Mouse (Mus musculus) c-Kit-positive CD71-positive TER-119-positive erythroid progenitor cells, embryonic 14.5 days (primary cell): ENCODE data around the gene Pm20d1.

Source experiments
- DNase-seq: peaks from one replicate; pipeline ENCODE4 v3.0.0-alpha.2; 2013; ENCODE audit warnings: low spot score

Gene Pm20d1

DNA sequence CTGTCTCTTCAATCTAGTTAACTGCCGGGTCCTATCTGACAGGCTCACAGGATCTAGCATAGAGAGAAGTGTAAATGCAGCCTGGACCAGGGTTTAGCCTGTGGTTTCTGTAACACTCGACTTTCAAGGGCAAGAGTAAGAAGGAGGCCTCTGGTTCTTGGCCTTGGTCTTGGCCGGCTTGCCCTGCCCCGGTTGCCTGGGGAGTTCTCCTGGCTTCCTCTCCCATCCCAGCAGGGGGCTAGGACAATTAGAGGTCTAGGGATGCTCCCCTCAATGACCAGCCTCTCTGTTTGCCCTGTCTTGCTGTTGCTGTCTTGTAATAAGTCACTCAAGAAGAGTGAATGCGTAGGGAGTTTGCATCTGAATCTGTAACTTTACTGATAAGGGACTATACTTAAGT lies 32.1 kb downstream of the Pm20d1 start:
- no peak for DNase-seq

DNA sequence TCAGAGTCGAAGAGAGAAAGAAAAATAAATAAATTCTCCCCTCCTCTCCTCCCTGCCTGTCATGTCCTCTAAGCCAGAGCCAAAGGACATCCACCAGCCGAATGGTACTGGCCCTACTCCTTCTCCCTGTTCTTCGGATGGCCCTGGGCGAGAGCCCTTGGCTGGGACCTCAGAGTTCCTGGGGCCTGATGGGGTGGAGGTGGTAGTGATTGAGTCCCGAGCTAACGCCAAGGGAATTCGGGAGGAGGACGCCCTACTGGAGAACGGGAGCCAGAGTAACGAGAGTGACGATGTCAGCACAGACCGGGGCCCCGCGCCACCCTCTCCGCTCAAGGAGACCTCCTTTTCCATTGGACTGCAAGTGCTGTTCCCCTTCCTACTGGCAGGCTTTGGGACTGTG lies 33.4 kb downstream of the Pm20d1 start:
- no peak for DNase-seq

DNA sequence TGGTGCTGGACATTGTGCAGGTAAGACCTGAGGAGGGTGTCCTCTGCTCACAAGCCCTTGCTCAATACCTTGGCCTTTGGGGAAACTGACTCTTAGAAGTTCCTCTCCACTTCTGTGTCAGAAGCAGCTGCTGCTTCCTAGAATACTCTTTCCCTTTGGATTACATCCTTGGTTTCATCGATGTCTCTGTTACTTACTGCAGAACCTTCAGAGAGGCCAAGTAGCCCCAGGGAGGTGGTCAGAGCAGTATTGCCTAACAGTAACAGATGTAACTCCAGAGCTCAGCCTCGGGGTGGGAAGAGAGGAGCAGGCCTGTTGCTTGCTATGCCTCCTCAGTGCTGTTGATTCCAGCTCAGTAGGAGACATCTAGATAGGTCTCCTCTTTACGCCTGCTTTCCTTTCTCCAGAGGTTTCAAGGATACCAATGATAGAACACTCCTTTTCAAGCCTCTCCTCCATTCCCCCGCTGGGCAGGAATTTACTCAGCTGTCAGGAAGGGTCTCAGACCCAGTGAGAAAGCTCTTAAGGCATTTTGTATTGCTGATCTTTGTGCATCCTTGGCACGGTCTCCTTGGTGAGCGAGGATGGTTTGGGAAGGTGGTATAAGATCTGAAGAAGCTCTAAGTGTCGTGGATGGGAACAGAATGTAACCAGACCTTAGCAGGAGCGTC lies 33.9 kb downstream of the Pm20d1 start:
- DNase-seq = no peak

DNA sequence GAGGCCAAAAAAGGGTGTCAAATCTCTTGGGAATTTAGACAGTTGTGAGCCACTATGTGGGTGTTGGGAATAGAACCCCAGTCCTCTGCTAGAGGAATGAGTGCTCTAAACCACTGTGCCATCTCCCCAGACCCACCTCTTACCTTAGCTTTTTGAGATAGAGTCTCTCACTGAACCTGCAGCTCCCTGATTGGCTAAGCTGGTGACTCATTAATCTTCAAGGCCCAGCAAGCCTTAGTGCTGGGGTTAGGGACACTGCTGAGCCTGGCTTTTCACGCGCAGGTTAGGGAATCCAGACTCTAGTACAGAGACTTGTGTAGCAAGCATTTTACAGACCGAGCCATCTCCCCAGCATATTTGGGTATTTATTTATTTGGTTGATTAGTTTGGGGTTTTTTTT lies 39.9 kb downstream of the Pm20d1 start:
- DNase-seq = no peak

DNA sequence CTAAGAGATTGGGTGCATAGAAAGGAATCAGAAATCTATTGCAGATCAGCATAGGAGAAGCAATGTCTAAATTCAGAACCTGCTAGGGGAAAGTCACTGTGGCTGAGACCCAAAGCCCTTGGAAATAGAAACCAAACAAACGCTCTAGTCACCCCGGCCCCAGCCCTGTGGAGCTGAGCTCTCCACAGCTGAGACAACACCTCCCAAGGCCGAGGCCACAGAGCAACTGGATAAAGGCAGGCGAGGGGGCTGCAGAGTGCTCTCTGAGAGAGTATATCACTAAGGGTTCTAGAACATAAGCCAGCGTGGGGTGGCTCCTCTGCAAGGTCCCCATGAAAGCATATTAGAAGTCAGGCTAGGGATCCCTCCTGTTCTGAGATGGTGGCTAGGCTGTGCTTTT lies 41.4 kb downstream of the Pm20d1 start:
- no peak for DNase-seq

DNA sequence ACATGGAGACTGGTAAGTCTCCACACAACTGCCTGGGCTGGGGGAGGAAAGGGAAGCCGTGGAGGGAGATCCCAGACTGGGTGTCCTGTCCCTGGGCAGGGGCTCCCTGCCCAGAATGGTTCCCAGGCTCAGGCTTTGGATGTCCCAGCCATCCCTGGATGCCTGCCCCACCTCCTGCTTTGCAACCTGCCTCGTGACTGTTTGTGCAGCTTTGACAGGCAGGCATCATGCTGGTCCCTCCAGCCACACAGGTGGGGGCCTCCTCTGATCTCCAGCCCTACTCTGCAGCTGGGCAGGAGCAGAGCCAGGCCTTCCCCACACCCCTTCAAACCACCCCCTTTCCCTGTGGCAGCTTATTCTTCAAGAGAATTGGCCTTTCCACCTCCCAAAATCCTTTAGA lies 42.1 kb downstream of the Pm20d1 start:
- DNase-seq = no peak

DNA sequence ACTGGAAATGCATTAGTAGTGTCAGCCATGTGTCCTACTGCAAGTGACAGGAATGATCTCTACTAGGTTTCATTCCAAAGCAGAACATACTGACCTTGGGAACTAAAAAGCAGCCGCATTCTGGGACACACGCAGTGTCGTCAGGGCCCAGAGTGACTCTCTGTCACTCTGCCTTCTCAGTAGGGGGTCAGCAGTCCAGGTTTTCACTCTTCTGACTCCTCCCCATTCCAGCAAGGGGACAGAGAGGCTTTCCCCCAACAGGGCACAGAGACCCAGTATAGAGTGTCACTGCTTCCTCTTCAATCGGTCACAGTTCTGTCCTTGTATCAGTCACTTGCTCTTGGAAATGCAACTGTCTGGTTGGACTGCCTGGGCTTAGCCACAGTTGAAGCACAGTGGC lies 45.0 kb downstream of the Pm20d1 start:
- DNase-seq = no peak

DNA sequence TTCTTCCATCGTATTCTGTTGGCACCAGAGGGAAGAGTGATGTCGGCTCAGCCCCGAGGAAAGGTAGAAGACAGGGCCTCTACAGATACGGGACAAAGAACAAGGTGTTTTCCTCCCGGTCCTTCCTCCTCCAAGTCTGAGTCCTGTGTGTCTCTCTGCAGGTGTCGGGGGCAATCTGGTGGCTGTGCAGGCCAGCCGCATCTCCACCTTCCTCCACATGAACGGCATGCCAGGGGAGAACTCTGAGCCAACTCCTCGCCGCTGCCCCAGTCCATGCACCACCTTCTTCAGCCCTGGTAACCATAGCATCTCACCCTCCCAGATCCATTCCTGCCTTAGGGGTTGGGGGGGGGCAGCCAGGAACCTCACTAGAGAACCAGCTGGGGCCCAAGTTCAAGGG lies 46.6 kb downstream of the Pm20d1 start:
- no peak for DNase-seq

DNA sequence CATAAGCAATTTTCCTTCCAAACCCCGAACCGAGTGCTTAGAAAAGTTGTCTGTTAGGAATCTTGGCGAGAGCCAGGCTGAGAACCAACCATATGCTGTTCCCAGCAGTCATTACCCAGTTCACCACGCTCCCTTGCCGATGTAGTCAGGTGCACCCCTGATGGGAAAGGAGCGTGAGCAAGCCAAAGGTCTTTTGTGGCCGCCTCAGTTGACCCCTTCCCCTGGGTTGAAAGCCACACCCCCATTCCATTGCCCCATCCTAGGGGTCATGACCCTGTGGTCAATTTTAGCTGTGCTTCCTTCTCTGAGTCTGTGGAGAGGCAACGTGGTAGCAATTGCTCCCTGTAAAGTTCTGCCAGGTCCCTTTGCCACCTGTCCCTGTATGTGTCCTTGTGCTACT lies 47.7 kb downstream of the Pm20d1 start:
- no peak for DNase-seq

DNA sequence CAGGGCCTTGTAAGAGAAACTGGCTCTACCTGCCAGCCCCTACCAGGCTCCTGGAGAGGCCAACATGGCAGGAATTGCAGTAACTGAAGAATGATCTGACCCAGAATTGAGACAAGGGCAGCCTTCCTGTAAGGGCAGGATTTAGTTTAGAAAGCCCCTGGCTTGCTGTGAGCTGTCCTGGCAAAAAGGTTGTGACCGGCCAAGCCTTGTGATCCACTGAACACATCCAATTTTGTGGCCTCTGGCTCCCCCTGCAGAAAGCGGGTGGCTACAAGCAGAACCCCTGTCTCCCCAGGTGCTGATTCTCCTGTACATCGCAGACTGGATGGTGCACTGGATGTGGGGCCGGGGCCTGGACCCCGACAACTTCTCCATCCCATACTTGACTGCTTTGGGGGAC lies 49.1 kb downstream of the Pm20d1 start:
- no peak for DNase-seq

DNA sequence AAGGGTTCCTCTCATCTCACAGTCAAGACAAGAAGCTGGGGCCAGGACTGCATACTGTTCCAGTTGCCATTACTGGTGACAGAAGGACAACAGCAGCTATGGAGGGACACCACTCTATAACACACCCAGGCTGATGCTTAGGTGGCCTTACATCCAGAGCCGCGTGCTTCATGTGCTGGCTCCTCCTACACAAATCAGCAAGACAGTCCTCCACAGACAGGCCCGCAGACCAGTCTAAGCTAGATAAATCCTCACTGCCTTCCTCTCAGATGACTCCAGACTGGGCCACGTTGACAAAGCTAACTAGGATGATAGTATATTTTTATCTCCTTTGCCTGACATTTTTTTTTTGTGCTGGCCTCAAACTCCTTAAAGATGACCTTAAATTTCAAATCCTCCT lies 64.6 kb downstream of the Pm20d1 start:
- DNase-seq = no peak

DNA sequence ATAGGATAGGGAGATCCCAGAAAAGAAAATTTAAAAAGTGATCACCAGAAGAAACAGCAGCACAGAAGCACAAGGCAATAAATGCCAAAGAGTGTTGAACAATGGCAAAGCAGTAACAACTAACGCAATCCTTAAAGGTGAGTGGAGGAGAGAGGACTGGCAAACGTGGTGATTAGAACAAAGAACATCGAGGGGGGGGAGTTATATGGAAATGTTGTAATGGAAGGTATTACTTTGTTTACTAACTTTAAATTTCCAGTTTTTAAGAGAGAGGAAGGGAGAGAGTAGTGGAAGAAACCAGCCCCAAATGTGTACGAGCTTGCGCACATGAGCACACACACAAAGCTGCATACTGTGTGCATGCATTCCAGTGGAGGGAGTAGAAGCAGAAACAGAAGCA lies 68.4 kb downstream of the Pm20d1 start:
- no peak for DNase-seq

DNA sequence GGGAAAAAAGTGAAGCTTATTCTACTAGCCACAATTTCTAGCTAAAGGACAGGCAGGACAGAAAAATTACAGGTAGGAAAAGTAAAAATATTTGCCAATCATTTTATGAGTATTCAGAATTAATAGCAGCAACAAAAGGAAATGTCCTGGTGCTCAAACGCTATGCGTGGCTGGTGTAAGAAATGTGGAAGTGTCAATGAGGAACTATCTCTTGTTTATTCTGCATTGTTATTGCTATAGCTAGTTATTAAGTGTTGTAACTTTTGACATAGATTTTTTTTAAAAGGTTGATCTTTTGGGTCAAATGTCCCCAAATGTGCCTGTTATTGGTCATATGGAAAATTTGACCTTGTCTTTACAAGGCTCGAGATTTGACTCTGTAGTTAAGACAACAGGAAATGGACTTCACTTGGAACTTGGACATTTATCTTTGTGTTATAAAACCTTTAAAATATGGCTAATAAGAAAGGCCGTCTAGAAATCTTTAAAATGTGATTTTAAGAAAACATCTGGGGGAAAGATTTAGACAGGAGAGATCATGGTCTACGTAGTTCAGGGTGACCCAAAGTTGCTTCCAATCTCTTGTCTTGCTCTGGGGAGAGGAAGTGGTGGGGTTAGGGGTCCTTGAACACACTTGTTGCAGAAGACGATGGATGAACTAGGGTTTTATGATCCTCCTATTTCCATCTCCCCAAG lies 69.3 kb downstream of the Pm20d1 start:
- DNase-seq = no peak

DNA sequence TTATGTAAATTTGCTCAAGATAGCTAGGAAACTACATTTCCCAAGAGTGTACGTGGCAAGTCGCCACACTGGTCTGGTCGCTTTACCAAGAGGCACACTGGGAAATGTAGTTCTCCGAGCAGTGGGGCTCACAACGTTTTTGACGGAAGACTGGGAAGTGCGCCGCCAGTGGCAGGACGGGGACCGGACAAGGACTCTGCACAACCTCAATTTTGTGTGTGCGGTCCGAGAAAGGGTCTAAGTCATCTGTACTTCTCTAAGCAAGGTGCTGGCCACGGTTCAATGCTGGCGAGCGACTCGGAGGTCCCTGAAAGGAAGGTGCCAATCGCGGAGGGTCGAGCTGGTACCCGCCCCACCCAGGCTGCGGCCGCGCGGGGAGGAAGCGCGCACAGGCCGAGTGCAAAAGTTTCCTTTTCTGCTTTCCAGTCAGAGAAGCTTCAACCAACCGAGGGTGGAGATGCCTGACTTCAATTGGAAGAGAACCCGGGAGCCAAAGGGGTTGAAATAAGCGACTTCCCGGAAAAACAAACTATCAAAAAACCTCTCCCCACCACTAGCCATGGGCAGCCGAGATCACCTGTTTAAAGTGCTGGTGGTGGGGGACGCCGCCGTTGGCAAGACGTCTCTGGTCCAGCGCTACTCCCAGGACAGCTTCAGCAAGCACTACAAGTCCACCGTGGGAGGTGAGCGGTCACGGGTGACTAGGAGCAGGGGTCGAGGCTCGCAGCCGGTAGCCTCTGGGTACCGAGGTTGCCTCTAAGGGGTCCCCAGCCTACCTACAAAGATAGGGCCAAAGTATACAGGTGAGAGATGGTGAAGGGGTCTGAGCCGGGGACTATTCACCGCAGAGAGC lies 70.1 kb downstream of the Pm20d1 start, which contains the start of gene Rab29:
TSS of gene Rab29 (plus strand) at position 132 of the 853 bp plus-strand sequence.
- DNase-seq = peak; percentile 85

DNA sequence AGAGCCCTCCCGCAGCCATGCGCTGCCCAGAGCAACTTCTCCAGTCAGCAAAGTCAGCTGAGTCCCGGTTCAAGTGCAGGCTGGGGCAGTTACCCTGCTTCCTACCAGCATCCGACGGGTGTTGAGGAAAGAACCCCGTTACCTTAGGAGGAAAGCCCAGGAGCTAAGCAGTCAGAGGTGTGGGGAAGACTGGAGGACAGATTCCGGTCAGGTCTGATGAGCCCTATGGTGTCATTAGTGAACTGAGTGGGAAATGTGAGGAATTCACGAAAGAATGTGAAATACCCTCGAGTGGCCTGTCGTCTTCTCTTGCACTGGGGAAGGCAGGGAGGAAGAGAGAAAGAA lies 70.7 kb downstream of the Pm20d1 start:
- no peak for DNase-seq

DNA sequence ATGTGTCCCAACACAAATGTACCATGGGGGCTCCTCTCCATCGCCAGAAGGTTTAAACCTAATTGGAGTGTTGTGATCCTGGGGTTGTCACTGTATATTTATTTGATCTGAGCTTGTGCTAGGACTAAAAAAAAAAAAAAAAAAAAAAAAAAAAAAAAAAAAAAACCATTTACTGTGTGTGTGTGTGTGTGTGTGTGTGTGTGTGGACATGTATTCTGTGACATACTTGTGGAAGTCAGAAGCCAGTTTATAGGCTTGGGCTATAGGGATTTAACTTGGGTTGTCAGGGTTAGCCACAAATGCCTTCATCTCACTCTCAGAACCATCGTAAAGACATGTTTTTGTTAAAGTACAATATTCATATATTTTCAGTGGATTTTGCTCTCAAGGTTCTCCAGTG lies 72.4 kb downstream of the Pm20d1 start:
- DNase-seq = no peak
